Mouse (Mus musculus): ENCODE data around the gene Atp4a.

- TF ChIP-seq ZC3H11A (IDR thresholded peaks at IDR 0.05; ENCODE audit: borderline replicate concordance, low read depth, low read length) (no peak), MAFK (IDR thresholded peaks at IDR 0.05; ENCODE audit: insufficient read depth, low read depth, low read length) (no peak)
Measured at GRCm38 (mm10) chr7:30723274-30723953, 11.4 kb downstream of the Atp4a start.

All from ES-E14 (cell line).